Mouse (Mus musculus) brain, embryonic 14.5 days (tissue): ENCODE measurements around the gene Lctl.

Source experiments
- CTCF ChIP-seq: fragments of 200-500 bp; IDR thresholded peaks from 2 replicates; pipeline ENCODE4 v1.5.1; 2012; ENCODE audit warnings: inconsistent platforms, mild to moderate bottlenecking, moderate library complexity, borderline replicate concordance; ENCODE audit not compliant: insufficient read depth, insufficient read length; ENCODE audit errors: extremely low read depth
- POLR2A ChIP-seq: fragments of 200-500 bp; IDR thresholded peaks from 2 replicates; pipeline ENCODE4 v1.6.1; 2012; ENCODE audit warnings: mild to moderate bottlenecking, inconsistent platforms, borderline replicate concordance; ENCODE audit not compliant: poor library complexity, insufficient read depth, insufficient read length, severe bottlenecking; ENCODE audit errors: extremely low read depth

GRCm38 (mm10) chr9:64116876-64117275 lies at the start of gene Lctl:
- TF ChIP-seq POLR2A (no peak), CTCF (no peak)
